In the genomic region with DNA sequence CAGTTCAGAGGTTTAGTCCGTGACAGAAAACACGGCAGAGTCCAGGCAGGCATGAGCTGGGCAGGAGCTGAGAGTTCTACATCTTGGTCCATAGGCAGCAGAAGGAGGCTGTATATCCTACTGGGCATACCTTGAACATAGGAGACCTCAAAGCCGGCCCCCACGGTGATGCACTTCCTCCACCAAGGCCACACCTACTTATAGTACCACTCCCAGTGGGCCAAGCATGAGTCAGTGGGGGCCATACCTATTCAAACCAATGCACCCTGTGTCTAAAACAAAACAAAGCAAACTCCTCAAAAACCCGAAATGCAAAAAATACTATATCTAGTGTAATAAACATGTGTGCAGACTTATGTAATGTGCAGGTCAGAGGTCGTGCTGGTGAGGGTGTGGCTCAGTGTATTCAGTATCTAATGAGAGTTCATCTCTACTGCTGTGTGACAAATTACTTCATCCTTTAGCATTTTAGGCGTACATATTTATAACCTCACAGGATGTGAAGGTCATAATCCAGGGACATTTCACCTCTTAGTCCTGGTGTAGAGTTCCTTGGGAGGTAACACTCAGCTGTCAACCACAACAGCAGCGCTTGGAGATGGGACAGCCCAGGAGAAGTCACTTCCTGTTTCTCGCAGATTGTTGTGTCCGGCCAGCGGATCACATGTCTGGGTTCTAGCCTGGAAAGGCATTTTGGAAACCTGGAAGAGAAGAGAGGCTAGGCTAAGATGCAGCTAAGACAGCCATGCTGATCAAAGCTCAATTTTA, we compare ENCODE assay signal across 8 mouse cellular contexts. TPM values are rescaled to one million over a fixed set of nuclear protein-coding genes. Genes with fewer than 3 reads are reported as not detected.
DNase-seq lines count a peak whose midpoint lies in the region; ATAC-seq and TF ChIP-seq lines count a peak whose summit lies in the region.

No protein-coding gene starts in this region.

- H3K27me3 ChIP-seq in embryonic facial prominence, embryonic 12.5 days: no peaks in the 10 kb centered on the region
- H3K27me3 ChIP-seq in hindbrain, embryonic 15.5 days: no peaks in the 10 kb centered on the region
- no peaks in the 10 kb centered on the region for H3K27me3 ChIP-seq in neural tube, embryonic 12.5 days (replicated peaks)

- peaks cover 24% of the 10 kb centered on the region for H3K36me3 ChIP-seq in embryonic facial prominence, embryonic 12.5 days
- H3K36me3 ChIP-seq in hindbrain, embryonic 15.5 days: peaks cover 22% of the 10 kb centered on the region
- H3K36me3 ChIP-seq in neural tube, embryonic 12.5 days: peaks cover 28% of the 10 kb centered on the region

- H3K9ac ChIP-seq in embryonic facial prominence, embryonic 12.5 days: no peak overlapping the region
- H3K9ac ChIP-seq in hindbrain, embryonic 15.5 days: no peak overlapping the region
- H3K9ac ChIP-seq in neural tube, embryonic 12.5 days: no peak overlapping the region

- peak overlapping the region; percentile 11; the same call in 1 of the 2 replicates for H3K4me3 ChIP-seq in layer of hippocampus, adult 2 months
- no peak overlapping the region for H3K4me3 ChIP-seq in embryonic facial prominence, embryonic 12.5 days
- H3K4me3 ChIP-seq in hindbrain, embryonic 15.5 days: no peak overlapping the region
- no peak overlapping the region for H3K4me3 ChIP-seq in neural tube, embryonic 12.5 days

- ATAC-seq in embryonic facial prominence, embryonic 12.5 days (ENCODE audit: insufficient number of reproducible peaks, insufficient read depth, low FRiP score, low TSS enrichment): no peak
- ATAC-seq in hindbrain, embryonic 15.5 days (ENCODE audit: low FRiP score, low read depth): 0 out of 2 replicates have a peak, but pooled peaks have one; percentile 42
- peak; percentile 18; the same call in 1 of the 2 replicates for ATAC-seq in neural tube, embryonic 12.5 days (ENCODE audit: low FRiP score, low read depth)

- whole genome bisulfite sequencing in embryonic facial prominence, embryonic 12.5 days: 63% methylated on average over 11 of the region's 11 CpGs
- 74% methylated on average over 11 of the region's 11 CpGs for WGBS in hindbrain, embryonic 15.5 days
- 77% methylated on average over 11 of the region's 11 CpGs for WGBS in neural tube, embryonic 12.5 days

- no peak for DNase-seq in layer of hippocampus, adult 2 months (ENCODE audit: low spot score in 2 of 2)
- no peak for DNase-seq in layer of hippocampus, adult 9-10 months (ENCODE audit: low spot score)
- no peak for DNase-seq in thymus, adult 18-20 months
- DNase-seq in frontal cortex, adult 2 months (ENCODE audit: extremely low spot score in 1 of 2, low spot score in 1 of 2): no peak
- no peak for DNase-seq in gastrocnemius, postnatal 14 days

- peaks cover 10% of the 10 kb centered on the region for H3K4me1 ChIP-seq in embryonic facial prominence, embryonic 12.5 days
- peaks cover 4% of the 10 kb centered on the region; the same call in 1 of the 2 replicates for H3K4me1 ChIP-seq in hindbrain, embryonic 15.5 days (replicated peaks)
- peaks cover 7% of the 10 kb centered on the region for H3K4me1 ChIP-seq in neural tube, embryonic 12.5 days

- peak overlapping the region; percentile 15; the same call in 1 of the 2 replicates for H3K27ac ChIP-seq in layer of hippocampus, adult 2 months
- H3K27ac ChIP-seq in embryonic facial prominence, embryonic 12.5 days: no peak overlapping the region
- H3K27ac ChIP-seq in hindbrain, embryonic 15.5 days (replicated peaks): no peak overlapping the region
- no peak overlapping the region for H3K27ac ChIP-seq in neural tube, embryonic 12.5 days

- TF ChIP-seq CTCF in layer of hippocampus, adult 2 months (conservative IDR thresholded peaks at IDR 0.05): no peak

- peak overlapping the region; percentile 35 for H3K4me2 ChIP-seq in embryonic facial prominence, embryonic 12.5 days (replicated peaks)
- H3K4me2 ChIP-seq in hindbrain, embryonic 15.5 days: peak overlapping the region; percentile 0; the same call in 1 of the 2 replicates
- peak overlapping the region; percentile 36 for H3K4me2 ChIP-seq in neural tube, embryonic 12.5 days (replicated peaks)

- no peaks in the 10 kb centered on the region for H3K9me3 ChIP-seq in embryonic facial prominence, embryonic 12.5 days
- H3K9me3 ChIP-seq in hindbrain, embryonic 15.5 days: no peaks in the 10 kb centered on the region
- H3K9me3 ChIP-seq in neural tube, embryonic 12.5 days: no peaks in the 10 kb centered on the region

- intact Hi-C loops in gastrocnemius, postnatal 14 days (cut with DNase I; ENCODE audit: low total_unique reads): no loop called here

RNA-seq across cellular contexts. Expression of a gene that starts 22.7 kb away (rescaled TPM):
- 10 to 100 TPM; 64.4 to 69.3 TPM for total RNA-seq in layer of hippocampus, adult 2 months (2021)
- 36.5 and 41.4 TPM in 2 replicates for polyA plus RNA-seq in embryonic facial prominence, embryonic 12.5 days (2016; fragmentation: Nextera tagmentation; extraction: Ambion mirVana)
- polyA plus RNA-seq in hindbrain, embryonic 15.5 days (2015; fragmentation: Nextera tagmentation; extraction: Ambion mirVana): 26.5 and 26.7 TPM in 2 replicates
- 33.1 and 33.3 TPM in 2 replicates for polyA plus RNA-seq in neural tube, embryonic 12.5 days (2016; fragmentation: Nextera tagmentation; extraction: Ambion mirVana)
- polyA plus RNA-seq in frontal cortex, adult 2 months (2012; rRNA removed): 41.7 and 51.2 TPM in 2 replicates
- total RNA-seq in gastrocnemius, postnatal 14 days (2021): 10 to 100 TPM; 21.1 to 25.0 TPM

RNA-seq across cellular contexts. Expression of a gene that starts 46.6 kb away (rescaled TPM):
- 10 to 100 TPM; 58.5 to 59.4 TPM for total RNA-seq in layer of hippocampus, adult 2 months (2021)
- polyA plus RNA-seq in embryonic facial prominence, embryonic 12.5 days (2016; fragmentation: Nextera tagmentation; extraction: Ambion mirVana): 2.5 and 4.0 TPM in 2 replicates
- polyA plus RNA-seq in hindbrain, embryonic 15.5 days (2015; fragmentation: Nextera tagmentation; extraction: Ambion mirVana): 3.5 TPM in 2 replicates
- 3.3 and 4.1 TPM in 2 replicates for polyA plus RNA-seq in neural tube, embryonic 12.5 days (2016; fragmentation: Nextera tagmentation; extraction: Ambion mirVana)
- 20.2 and 21.3 TPM in 2 replicates for polyA plus RNA-seq in frontal cortex, adult 2 months (2012; rRNA removed)
- 10 to 100 TPM; 12.7 to 14.6 TPM for total RNA-seq in gastrocnemius, postnatal 14 days (2021)
